Mouse (Mus musculus) embryonic facial prominence, embryonic 15.5 days (tissue): ENCODE measurements at regions not wholly inside any gene's neighbourhood (a gene's known extent, or its start where the extent isn't known, plus 50 kb on each side); places are given as distances from the start of the nearest gene placed in this dataset.
"Not testable (repeated sequence)": the region's sequence is repeated elsewhere in the genome, so short reads cannot be mapped to it uniquely, and the experiment has no call there.

Experiments
- ATAC-seq: fragments of 200-750 bp; cut with Nextera tagmentation; 2 replicates; pipeline ENCODE4 v1.8.0; 2017; ENCODE audit warnings: low read depth, moderate TSS enrichment; ENCODE audit not compliant: insufficient number of reproducible peaks, low FRiP score, low TSS enrichment
- H3K27ac ChIP-seq: fragments of 300-500 bp; sonication (generic); replicated peaks from 2 replicates; pipeline ENCODE4 v1.5.1; 2015; ENCODE audit warnings: mild to moderate bottlenecking, inconsistent platforms
- H3K27me3 ChIP-seq: fragments of 300-500 bp; sonication (generic); 2 replicates; pipeline ENCODE4 v1.6.1; 2015; ENCODE audit warnings: inconsistent platforms
- H3K36me3 ChIP-seq: fragments of 300-500 bp; sonication (generic); 2 replicates; pipeline ENCODE4 v1.6.1; 2015; ENCODE audit warnings: mild to moderate bottlenecking, inconsistent platforms
- H3K4me1 ChIP-seq: fragments of 300-500 bp; sonication (generic); 2 replicates; pipeline ENCODE4 v1.6.1; 2015; ENCODE audit warnings: inconsistent platforms
- H3K4me2 ChIP-seq: fragments of 300-500 bp; sonication (generic); replicated peaks from 2 replicates; pipeline ENCODE4 v1.6.1; 2015; ENCODE audit warnings: mild to moderate bottlenecking, inconsistent platforms
- H3K4me3 ChIP-seq: fragments of 300-500 bp; sonication (generic); replicated peaks from 2 replicates; pipeline ENCODE4 v1.5.1; 2015; ENCODE audit warnings: mild to moderate bottlenecking, inconsistent platforms
- H3K9ac ChIP-seq: fragments of 300-500 bp; sonication (generic); 2 replicates; pipeline ENCODE4 v1.6.1; 2015; ENCODE audit warnings: inconsistent platforms
- H3K9me3 ChIP-seq: fragments of 300-500 bp; sonication (generic); replicated peaks from 2 replicates; pipeline ENCODE4 v1.6.1; 2016; ENCODE audit warnings: inconsistent platforms
- WGBS: fragments of 180-500 bp; shearing (Covaris S2); methylation state at CpG from one replicate; pipeline ENCODE4 v1.1.7; 2015; 5-methylcytosine and 5-hydroxymethylcytosine counted together

DNA sequence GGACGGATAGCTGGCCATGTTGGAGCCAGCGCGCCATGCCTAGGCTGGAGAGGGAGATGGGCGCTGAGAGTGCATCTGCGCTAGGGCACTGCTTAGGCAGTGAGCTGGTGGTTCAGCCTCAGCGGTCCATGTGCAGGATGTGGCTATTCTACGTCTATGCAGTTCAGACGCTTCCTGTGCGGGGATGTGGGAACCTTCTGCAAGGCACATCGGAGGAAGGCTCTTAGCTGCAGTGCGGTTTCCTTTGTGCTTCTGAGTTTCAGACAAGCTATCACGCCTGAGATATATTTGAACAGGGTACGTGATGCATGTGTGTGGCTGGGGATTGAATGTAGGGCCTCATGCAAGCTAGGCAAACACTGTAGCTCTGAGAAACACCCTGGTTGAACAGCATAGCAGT, 54.4 kb upstream of the Lrpprc start:
- 84% methylated on average over 13 of the region's 13 CpGs for WGBS
- no peak overlapping the region for H3K9ac ChIP-seq
- H3K4me3 ChIP-seq, result no peak overlapping the region
- ATAC-seq, result no peak
- no peaks in the 10 kb centered on the region for H3K9me3 ChIP-seq
- no peak overlapping the region for H3K4me2 ChIP-seq
- no peak overlapping the region for H3K27ac ChIP-seq
- no peaks in the 10 kb centered on the region for H3K36me3 ChIP-seq
- no peaks in the 10 kb centered on the region for H3K27me3 ChIP-seq
- H3K4me1 ChIP-seq, result no peaks in the 10 kb centered on the region

DNA sequence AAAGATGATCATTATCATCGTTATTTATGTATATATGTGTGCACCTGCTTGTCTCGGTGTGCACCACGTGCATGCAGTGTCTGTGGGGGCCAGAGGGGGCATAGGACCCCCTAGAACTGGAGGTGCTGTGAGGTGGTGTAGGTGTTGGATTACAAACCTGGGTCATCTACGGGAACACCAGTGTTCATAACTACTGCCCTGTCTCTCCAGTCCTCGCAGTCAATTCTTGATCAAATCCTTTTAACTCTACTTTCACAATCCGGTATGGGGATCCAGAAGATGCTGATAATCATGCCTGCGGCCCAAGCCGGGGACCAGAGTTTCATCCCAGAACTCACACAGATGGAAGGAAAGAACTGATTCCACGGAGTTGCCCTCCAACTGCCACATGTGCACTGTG, 55.6 kb upstream of the Lrpprc start:
- no peak for ATAC-seq
- Histone ChIP-seq H3K36me3 (no peaks in the 10 kb centered on the region), H3K4me3 (no peak overlapping the region), H3K4me1 (no peaks in the 10 kb centered on the region), H3K9me3 (no peaks in the 10 kb centered on the region), H3K4me2 (no peak overlapping the region), H3K27ac (no peak overlapping the region), H3K9ac (no peak overlapping the region), H3K27me3 (no peaks in the 10 kb centered on the region)
- 87% methylated on average over 9 of the region's 9 CpGs for WGBS

DNA sequence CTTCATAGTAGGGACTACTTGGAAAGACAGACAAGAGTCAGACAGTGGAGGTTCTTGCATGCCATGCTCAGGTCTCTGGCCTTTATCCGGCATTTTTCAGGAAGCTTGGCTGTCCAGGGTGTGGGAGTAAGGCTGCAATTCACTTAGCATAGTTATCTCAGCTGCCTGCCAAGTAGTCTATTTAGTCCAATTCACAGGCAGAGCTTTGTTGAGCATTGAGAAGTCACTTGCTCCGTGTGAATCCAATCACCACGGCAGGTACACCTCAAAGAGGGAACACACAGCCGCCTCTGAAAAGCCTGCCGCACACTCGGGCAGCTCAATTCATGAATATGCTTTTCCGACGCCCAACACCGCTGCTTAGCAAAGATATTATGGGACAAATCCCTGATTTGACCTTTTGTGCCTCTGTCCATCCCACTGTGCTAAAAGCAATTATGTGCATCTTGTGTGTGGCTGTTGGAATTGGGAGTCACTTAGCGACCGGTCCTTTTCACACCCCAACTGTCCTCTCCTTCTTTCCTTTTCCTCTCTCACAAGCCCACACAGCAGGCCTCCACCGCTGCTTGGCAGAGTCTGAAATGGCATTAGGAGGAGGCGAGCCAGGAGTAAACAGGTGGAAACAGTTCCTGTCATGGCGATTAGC, 57.9 kb upstream of the Lrpprc start:
- Histone ChIP-seq H3K9ac (no peak overlapping the region), H3K9me3 (no peaks in the 10 kb centered on the region), H3K27me3 (no peaks in the 10 kb centered on the region), H3K4me3 (no peak overlapping the region), H3K36me3 (no peaks in the 10 kb centered on the region), H3K27ac (no peak overlapping the region), H3K4me2 (no peak overlapping the region), H3K4me1 (no peaks in the 10 kb centered on the region)
- ATAC-seq, result no peak
- WGBS, result 46% methylated on average over 14 of the region's 14 CpGs

DNA sequence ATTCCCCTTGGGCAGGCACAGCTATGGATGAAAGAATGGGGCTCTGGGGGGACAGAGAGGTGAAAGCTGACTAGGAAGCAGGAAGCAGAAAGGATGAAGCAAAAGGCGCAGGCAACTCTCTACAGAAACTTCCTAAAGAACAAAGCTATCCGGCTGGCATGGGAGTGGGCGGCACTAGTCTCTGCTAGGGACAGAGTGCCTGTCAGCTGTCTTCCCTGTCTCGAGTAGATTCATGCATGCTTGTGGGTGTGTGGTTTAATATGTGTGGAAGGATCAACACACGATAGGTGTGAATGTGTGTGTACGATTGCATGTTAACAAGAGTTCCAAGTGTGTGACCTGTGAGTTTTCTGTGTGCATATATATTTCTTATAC, 58.4 kb upstream of the Lrpprc start:
- Histone ChIP-seq H3K27ac (no peak overlapping the region), H3K36me3 (no peaks in the 10 kb centered on the region), H3K27me3 (no peaks in the 10 kb centered on the region), H3K4me1 (no peaks in the 10 kb centered on the region), H3K4me3 (no peak overlapping the region), H3K9ac (no peak overlapping the region), H3K4me2 (no peak overlapping the region), H3K9me3 (no peaks in the 10 kb centered on the region)
- 61% methylated on average over 6 of the region's 6 CpGs for WGBS
- no peak for ATAC-seq

DNA sequence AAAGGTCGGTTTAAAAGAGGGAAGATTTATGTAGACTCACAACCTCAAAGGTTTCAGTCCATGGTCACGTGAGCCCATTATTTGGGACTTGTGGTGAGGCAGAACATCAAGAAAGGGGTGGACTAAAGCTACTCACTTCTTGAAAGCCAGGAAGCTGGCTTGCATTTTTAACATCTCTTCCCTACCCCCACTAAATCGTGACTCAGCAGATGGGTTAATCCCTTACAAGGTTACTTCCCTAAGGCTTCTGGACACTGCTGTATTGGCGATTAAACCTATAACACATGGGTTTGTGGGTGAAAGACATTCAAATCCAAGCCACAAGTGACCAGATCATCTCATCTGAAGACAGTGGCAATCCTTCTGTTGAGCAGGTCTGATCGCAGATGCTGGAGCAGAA, 59.9 kb upstream of the Lrpprc start:
- no peak overlapping the region for H3K4me2 ChIP-seq
- H3K4me3 ChIP-seq, result no peak overlapping the region
- no peaks in the 10 kb centered on the region for H3K36me3 ChIP-seq
- H3K27me3 ChIP-seq, result no peaks in the 10 kb centered on the region
- WGBS, result 67% methylated on average over 5 of the region's 5 CpGs
- H3K9ac ChIP-seq, result no peak overlapping the region
- ATAC-seq, result no peak
- no peak overlapping the region for H3K27ac ChIP-seq
- H3K4me1 ChIP-seq, result no peaks in the 10 kb centered on the region
- no peaks in the 10 kb centered on the region for H3K9me3 ChIP-seq

DNA sequence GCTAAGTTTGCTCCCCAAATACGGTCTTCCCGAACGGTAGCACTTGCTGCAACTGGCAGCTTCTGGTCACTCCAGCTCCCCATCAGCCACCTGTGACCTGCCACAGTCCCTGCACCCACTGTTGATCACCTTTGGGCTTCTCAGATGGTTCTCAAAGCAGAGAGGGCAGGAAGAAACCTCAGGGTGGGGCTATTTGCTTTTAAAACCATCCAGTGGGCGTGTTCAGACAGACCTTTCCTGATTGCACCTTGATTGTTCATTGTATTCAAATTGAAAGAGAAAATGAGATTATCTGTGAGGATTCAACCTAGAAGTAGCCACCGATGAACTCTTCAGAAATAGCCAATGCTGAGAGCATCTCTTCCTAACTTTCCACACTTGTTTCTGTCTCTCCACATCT, 60.3 kb upstream of the Lrpprc start:
- no peak overlapping the region for H3K27ac ChIP-seq
- no peaks in the 10 kb centered on the region for H3K4me1 ChIP-seq
- no peak for ATAC-seq
- no peaks in the 10 kb centered on the region for H3K36me3 ChIP-seq
- no peaks in the 10 kb centered on the region for H3K9me3 ChIP-seq
- WGBS, result 82% methylated on average over 5 of the region's 5 CpGs
- H3K27me3 ChIP-seq, result no peaks in the 10 kb centered on the region
- H3K4me3 ChIP-seq, result no peak overlapping the region
- H3K4me2 ChIP-seq, result no peak overlapping the region
- H3K9ac ChIP-seq, result no peak overlapping the region

DNA sequence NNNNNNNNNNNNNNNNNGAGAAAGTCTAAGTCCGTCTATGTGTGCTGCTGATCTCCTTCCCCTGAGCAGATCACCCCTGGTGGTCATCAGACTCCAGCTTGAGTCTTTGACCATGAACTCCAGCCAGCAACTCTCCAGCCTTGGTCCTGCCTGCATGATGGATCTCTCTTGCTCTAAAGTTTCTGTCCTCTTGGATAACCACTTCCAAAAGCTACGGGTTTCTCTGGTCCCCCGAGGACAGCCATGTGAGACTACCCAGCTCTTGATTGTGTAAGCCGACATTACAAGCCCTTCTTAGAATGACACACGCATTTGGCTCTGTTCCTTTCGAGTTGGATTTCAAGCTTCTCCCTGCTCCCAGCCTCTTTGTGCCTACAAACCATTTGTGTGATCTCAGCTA, 66.4 kb upstream of the Lrpprc start:
- Histone ChIP-seq H3K36me3 (no peaks in the 10 kb centered on the region), H3K4me1 (no peaks in the 10 kb centered on the region), H3K4me2 (no peak overlapping the region), H3K4me3 (no peak overlapping the region), H3K27me3 (no peaks in the 10 kb centered on the region), H3K9me3 (no peaks in the 10 kb centered on the region), H3K9ac (no peak overlapping the region), H3K27ac (no peak overlapping the region)
- WGBS, result 75% methylated on average over 6 of the region's 6 CpGs
- no peak for ATAC-seq

DNA sequence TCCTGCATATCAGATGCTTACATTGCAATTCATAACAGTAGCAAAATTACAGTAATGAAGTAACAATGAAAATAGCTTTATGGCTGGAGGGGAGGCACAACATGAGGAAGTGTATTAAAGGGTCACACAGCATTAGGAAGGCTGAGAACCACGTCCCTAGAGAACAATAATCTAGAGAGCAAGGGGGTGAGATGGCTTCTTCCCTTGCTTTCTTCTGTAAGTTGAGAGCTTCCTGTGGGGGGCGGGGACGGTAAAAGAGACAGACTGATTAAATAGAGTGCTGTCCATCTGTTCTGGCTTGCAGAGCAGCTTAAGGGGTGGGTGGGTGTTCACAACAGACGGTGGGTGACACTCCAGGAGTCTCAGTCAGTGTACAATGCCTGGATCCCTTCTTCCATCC, 68.2 kb upstream of the Lrpprc start:
- H3K4me3 ChIP-seq, result no peak overlapping the region
- ATAC-seq, result no peak
- H3K4me1 ChIP-seq, result no peaks in the 10 kb centered on the region
- WGBS, result 17% methylated on average over 4 of the region's 4 CpGs
- H3K27ac ChIP-seq, result no peak overlapping the region
- H3K4me2 ChIP-seq, result no peak overlapping the region
- H3K27me3 ChIP-seq, result no peaks in the 10 kb centered on the region
- no peak overlapping the region for H3K9ac ChIP-seq
- no peaks in the 10 kb centered on the region for H3K9me3 ChIP-seq
- no peaks in the 10 kb centered on the region for H3K36me3 ChIP-seq

DNA sequence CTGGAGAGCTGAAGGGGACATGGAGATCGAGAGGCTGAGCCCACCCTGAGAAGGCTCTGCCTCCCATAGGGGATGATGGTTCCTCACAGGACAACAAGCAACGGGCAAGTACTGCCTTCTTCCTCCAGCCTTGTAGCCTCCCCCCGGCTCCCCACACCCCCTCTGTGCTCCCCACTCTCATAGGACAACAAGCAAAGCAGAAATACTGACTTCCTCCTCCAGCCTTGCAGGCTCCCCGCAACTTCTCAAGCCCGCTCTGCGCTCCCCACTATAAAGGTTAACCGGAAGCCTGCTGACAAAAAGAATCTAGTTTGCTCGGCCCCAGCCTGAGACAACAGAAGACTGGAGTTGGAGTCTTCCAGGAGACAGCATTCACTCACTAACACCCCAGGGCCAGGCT, 69.3 kb upstream of the Lrpprc start:
- ATAC-seq, result no peak
- no peaks in the 10 kb centered on the region for H3K27me3 ChIP-seq
- no peak overlapping the region for H3K9ac ChIP-seq
- WGBS, result 69% methylated on average over 8 of the region's 8 CpGs
- H3K4me1 ChIP-seq, result no peaks in the 10 kb centered on the region
- no peak overlapping the region for H3K4me2 ChIP-seq
- no peaks in the 10 kb centered on the region for H3K36me3 ChIP-seq
- no peaks in the 10 kb centered on the region for H3K9me3 ChIP-seq
- H3K27ac ChIP-seq, result no peak overlapping the region
- H3K4me3 ChIP-seq, result no peak overlapping the region

DNA sequence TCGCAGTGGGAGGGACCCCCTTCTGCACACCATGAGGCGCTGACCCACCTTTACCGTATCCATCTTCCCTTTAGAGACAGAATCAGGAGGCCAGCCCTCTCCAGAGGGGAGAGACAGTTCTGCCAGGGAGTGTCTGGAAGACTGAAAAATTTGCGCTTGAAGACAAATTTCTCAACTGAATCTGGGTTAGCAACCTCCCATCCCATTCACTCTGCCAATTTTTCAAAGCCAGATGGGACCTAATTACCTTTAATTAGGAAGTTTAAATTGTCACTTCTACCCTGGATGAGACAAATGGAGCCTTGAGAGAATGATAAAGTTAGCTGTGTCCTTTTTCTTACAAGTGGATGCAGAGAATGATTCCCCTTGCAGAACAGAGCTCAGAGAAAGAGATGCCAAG, 70.2 kb upstream of the Lrpprc start:
- Histone ChIP-seq H3K9me3 (no peaks in the 10 kb centered on the region), H3K4me3 (no peak overlapping the region), H3K4me1 (no peaks in the 10 kb centered on the region), H3K36me3 (no peaks in the 10 kb centered on the region), H3K4me2 (no peak overlapping the region), H3K9ac (no peak overlapping the region), H3K27ac (no peak overlapping the region), H3K27me3 (no peaks in the 10 kb centered on the region)
- no peak for ATAC-seq
- 74% methylated on average over 4 of the region's 4 CpGs for WGBS

DNA sequence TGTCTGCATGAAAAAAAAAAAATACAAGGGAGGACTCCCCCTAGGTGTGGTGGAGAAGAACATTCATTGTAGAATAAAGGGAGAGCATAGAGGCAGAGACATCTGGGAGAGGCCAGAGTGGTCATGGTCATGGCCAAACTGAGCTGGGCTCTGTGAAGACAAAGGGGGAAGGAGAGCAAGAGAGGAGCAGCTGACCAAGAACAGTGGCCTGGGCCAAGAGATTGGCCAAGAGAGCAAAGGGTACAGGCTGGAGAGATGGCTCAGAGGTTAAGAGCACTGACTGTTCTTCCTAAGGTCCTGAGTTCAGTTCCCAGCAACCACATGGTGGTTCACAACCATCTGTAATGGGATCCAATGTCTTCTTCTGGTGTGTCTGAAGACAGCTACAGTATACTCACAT, 73.6 kb upstream of the Lrpprc start:
- ATAC-seq, H3K4me3 ChIP-seq, H3K9me3 ChIP-seq, H3K4me2 ChIP-seq, H3K27ac ChIP-seq, H3K4me1 ChIP-seq, H3K9ac ChIP-seq, H3K36me3 ChIP-seq, H3K27me3 ChIP-seq: not testable (repeated sequence)

DNA sequence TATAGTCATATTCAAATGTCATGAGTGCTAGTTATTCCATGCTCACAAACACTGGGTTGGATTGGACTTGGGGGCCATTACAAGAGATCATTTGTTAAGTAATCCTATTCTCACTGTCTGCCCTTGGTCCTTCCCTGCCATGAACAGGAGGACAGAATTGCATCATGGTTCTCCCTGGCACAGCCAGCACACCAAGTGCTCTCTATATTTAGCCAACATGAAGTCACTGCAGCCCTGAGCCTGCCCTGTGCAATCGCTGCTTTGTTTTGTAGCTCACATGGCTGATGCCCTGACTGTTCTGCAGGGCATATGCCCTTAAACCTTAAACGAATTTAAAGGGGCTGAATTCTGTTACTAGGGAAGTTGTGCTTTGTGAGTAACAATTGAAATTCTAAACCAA, 74.6 kb upstream of the Lrpprc start:
- no peaks in the 10 kb centered on the region for H3K4me1 ChIP-seq
- no peak overlapping the region for H3K27ac ChIP-seq
- no peak overlapping the region for H3K4me2 ChIP-seq
- no peaks in the 10 kb centered on the region for H3K9me3 ChIP-seq
- no peak for ATAC-seq
- no peak overlapping the region for H3K9ac ChIP-seq
- WGBS, result 41% methylated on average over 2 of the region's 2 CpGs
- no peaks in the 10 kb centered on the region for H3K27me3 ChIP-seq
- H3K36me3 ChIP-seq, result no peaks in the 10 kb centered on the region
- no peak overlapping the region for H3K4me3 ChIP-seq
